In the genomic region with DNA sequence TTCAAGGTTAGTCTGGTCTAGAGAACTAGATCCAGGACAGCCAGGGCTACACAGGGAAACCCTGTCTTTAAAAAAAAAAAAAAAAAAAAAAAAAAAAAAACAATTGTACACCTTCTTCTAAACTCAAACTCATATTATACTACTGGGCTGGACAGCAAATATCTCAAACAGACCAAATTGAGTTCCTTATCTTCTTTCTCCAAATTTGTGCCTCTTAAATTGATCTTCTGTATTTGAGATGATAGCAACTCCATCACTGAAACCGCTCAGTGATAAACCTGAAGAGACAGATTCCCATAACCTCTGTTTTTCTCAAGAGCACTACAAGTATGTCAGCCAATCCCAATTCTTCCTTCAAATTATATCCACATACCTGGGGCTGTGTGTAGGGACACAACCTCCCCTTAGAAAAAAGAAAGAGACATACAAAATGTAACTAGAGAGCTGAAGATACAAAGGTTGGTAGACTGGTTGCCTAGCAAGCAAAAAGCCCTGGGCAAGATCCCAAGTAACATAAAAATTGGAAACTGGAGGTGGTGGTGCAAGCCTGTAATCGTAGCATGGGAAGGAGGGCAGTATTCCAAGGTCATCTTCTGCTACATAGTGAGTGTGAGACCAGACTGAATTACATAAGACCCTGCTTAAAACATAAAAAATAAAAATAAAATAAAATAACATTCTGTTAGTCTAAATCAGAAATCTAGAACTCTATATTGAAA, we compare ENCODE assay signal across 14 mouse cellular contexts. TPM values are rescaled to one million over a fixed set of nuclear protein-coding genes. Genes with fewer than 3 reads are reported as not detected.
DNase-seq lines count a peak whose midpoint lies in the region; ATAC-seq lines count a peak whose summit lies in the region.
"Had no signal": no experiment of that assay in that cellular context is flagged by ENCODE, and none has a peak within 500 bp of the region (broad histone marks: within the 10 kb centered on the region; RNA-seq: fewer than 3 reads in every experiment).

No protein-coding gene starts in this region.

- no peaks in the 10 kb centered on the region for H3K9me3 ChIP-seq in liver, embryonic 12.5 days (replicated peaks)
- H3K9me3 ChIP-seq in hindbrain, embryonic 11.5 days (ENCODE audit: control insufficient read depth, low read length): no peaks in the 10 kb centered on the region
- H3K9me3 ChIP-seq: embryonic facial prominence, embryonic 12.5 days; lung, embryonic 15.5 days had no signal

- H3K27ac ChIP-seq in liver, embryonic 12.5 days: peak overlapping the region; percentile 61
- H3K27ac ChIP-seq in hindbrain, embryonic 11.5 days (ENCODE audit: low read depth, low read length): no peak overlapping the region
- H3K27ac ChIP-seq: embryonic facial prominence, embryonic 12.5 days; lung, embryonic 15.5 days had no signal

- WGBS in liver, embryonic 12.5 days (ENCODE audit: insufficient replicate concordance): 67% methylated on average over 2 of the region's 2 CpGs
- WGBS in hindbrain, embryonic 11.5 days: 85% methylated on average over 2 of the region's 2 CpGs

- H3K36me3 ChIP-seq in liver, embryonic 12.5 days: peaks cover 37% of the 10 kb centered on the region
- no peaks in the 10 kb centered on the region for H3K36me3 ChIP-seq in hindbrain, embryonic 11.5 days (ENCODE audit: control insufficient read depth, insufficient read depth, low read length)

- H3K4me3 ChIP-seq in liver, embryonic 12.5 days: no peak overlapping the region
- no peak overlapping the region for H3K4me3 ChIP-seq in hindbrain, embryonic 11.5 days (ENCODE audit: low read depth, low read length)
- H3K4me3 ChIP-seq: embryonic facial prominence, embryonic 12.5 days; lung, embryonic 15.5 days had no signal

- H3K27me3 ChIP-seq in liver, embryonic 12.5 days (replicated peaks): no peaks in the 10 kb centered on the region
- H3K27me3 ChIP-seq in hindbrain, embryonic 11.5 days (ENCODE audit: control insufficient read depth, insufficient read depth, low read length): no peaks in the 10 kb centered on the region
- H3K27me3 ChIP-seq: embryonic facial prominence, embryonic 12.5 days; lung, embryonic 15.5 days had no signal

- intact Hi-C loops in heart, postnatal 36 days (cut with DNase I): no loop called here

- peak; percentile 34 for ATAC-seq in liver, embryonic 12.5 days
- peak; percentile 37 for ATAC-seq in megakaryocyte progenitor cell, adult 5-6 weeks (replicated peaks; ENCODE audit: poor library complexity)
- ATAC-seq in hindbrain, embryonic 11.5 days (ENCODE audit: low FRiP score): no peak
- ATAC-seq: forebrain, embryonic 16.5 days; intestine, embryonic 16.5 days; midbrain, embryonic 16.5 days had no signal

- peak overlapping the region; percentile 44 for H3K4me2 ChIP-seq in liver, embryonic 12.5 days
- no peak overlapping the region for H3K4me2 ChIP-seq in hindbrain, embryonic 11.5 days (replicated peaks; ENCODE audit: low read depth, low read length)
- H3K4me2 ChIP-seq: embryonic facial prominence, embryonic 12.5 days; lung, embryonic 15.5 days had no signal

- H3K4me1 ChIP-seq in liver, embryonic 12.5 days: peaks cover 86% of the 10 kb centered on the region
- no peaks in the 10 kb centered on the region for H3K4me1 ChIP-seq in hindbrain, embryonic 11.5 days (replicated peaks; ENCODE audit: control insufficient read depth, insufficient read depth, low read length)
- H3K4me1 ChIP-seq: embryonic facial prominence, embryonic 12.5 days had no signal

- peak overlapping the region; percentile 40; the same call in 1 of the 2 replicates for H3K9ac ChIP-seq in liver, embryonic 12.5 days
- H3K9ac ChIP-seq in hindbrain, embryonic 11.5 days (ENCODE audit: low read depth, low read length): no peak overlapping the region
- H3K9ac ChIP-seq: embryonic facial prominence, embryonic 12.5 days; lung, embryonic 15.5 days had no signal

- peak; percentile 42 to 45 for DNase-seq in heart, adult 18-20 months
- DNase-seq in heart, postnatal 36 days: no peak
- no peak for DNase-seq in liver
- peak; percentile 45 for DNase-seq in fat pad, adult 2 months (ENCODE audit: extremely low read depth, low read depth, low spot score)
- DNase-seq in hindbrain, embryonic 11.5 days (ENCODE audit: low spot score): no peak
- DNase-seq in spleen, postnatal 36 days (ENCODE audit: low spot score in 2 of 2): no peak
- DNase-seq: cerebellum, adult 9-11 months had no signal

RNA-seq across cellular contexts. Expression of a gene that starts 10.8 kb away (rescaled TPM):
- 10 to 100 TPM; 57.4 to 63.2 TPM for total RNA-seq in heart, adult 18-20 months (2021)
- 10 to 100 TPM; 64.4 to 72.6 TPM for total RNA-seq in heart, postnatal 36 days (2021)
- 97.7 and 98.5 TPM in 2 replicates for polyA plus RNA-seq in liver, embryonic 12.5 days (2016; fragmentation: Nextera tagmentation; extraction: Ambion mirVana)
- 99.8 and 103 TPM in 2 replicates for total RNA-seq in megakaryocyte progenitor cell, adult 5-6 weeks (2015)
- 85.1 and 107 TPM in 2 replicates for total RNA-seq in megakaryocyte progenitor cell, adult 5-6 weeks (2017)
- polyA plus RNA-seq in hindbrain, embryonic 11.5 days (2014; fragmentation: Nextera tagmentation; extraction: Ambion mirVana): 82.3 and 86.9 TPM in 2 replicates

RNA-seq across cellular contexts. Expression of a gene that starts 39.2 kb away (rescaled TPM):
- total RNA-seq in heart, adult 18-20 months (2021): 10 to 100 TPM; 36.5 to 48.4 TPM
- total RNA-seq in heart, postnatal 36 days (2021): 10 to 100 TPM; 45.5 to 48.9 TPM
- polyA plus RNA-seq in liver, embryonic 12.5 days (2016; fragmentation: Nextera tagmentation; extraction: Ambion mirVana): 204 and 209 TPM in 2 replicates
- total RNA-seq in megakaryocyte progenitor cell, adult 5-6 weeks (2015): 253 TPM in 2 replicates
- total RNA-seq in megakaryocyte progenitor cell, adult 5-6 weeks (2017): 200 and 202 TPM in 2 replicates
- polyA plus RNA-seq in hindbrain, embryonic 11.5 days (2014; fragmentation: Nextera tagmentation; extraction: Ambion mirVana): 243 and 251 TPM in 2 replicates

RNA-seq across cellular contexts. Expression of a gene that starts 54.2 kb away (rescaled TPM):
- total RNA-seq in heart, adult 18-20 months (2021): 10 to 100 TPM; 29.9 to 32.4 TPM
- 10 to 100 TPM; 31.6 to 33.3 TPM for total RNA-seq in heart, postnatal 36 days (2021)
- 10.6 and 10.7 TPM in 2 replicates for polyA plus RNA-seq in liver, embryonic 12.5 days (2016; fragmentation: Nextera tagmentation; extraction: Ambion mirVana)
- 37.6 and 40.7 TPM in 2 replicates for total RNA-seq in megakaryocyte progenitor cell, adult 5-6 weeks (2015)
- 49.5 and 60.2 TPM in 2 replicates for total RNA-seq in megakaryocyte progenitor cell, adult 5-6 weeks (2017)
- polyA plus RNA-seq in hindbrain, embryonic 11.5 days (2014; fragmentation: Nextera tagmentation; extraction: Ambion mirVana): 44.5 and 49.4 TPM in 2 replicates

Comparison
In these comparisons a context has a peak if more than half of its experiments do, and no peak if none do; other contexts are left out.
1. DNase-seq: peak in heart, adult 18-20 months (2 of 2) and fat pad, adult 2 months (single experiment); none in heart, postnatal 36 days (0 of 2), liver (single experiment), hindbrain, embryonic 11.5 days (single experiment) and spleen, postnatal 36 days (0 of 2).
2. RNA of a gene that starts 39.2 kb away (total RNA-seq): 200 to 253 TPM in megakaryocyte progenitor cell, adult 5-6 weeks; 45.5 to 48.9 TPM in heart, postnatal 36 days and 36.5 to 48.4 TPM in heart, adult 18-20 months; every median in the first group is over 4 times any median in the second.